Mouse (Mus musculus): ENCODE measurements around the gene Tff3.

Gene Tff3

DNA sequence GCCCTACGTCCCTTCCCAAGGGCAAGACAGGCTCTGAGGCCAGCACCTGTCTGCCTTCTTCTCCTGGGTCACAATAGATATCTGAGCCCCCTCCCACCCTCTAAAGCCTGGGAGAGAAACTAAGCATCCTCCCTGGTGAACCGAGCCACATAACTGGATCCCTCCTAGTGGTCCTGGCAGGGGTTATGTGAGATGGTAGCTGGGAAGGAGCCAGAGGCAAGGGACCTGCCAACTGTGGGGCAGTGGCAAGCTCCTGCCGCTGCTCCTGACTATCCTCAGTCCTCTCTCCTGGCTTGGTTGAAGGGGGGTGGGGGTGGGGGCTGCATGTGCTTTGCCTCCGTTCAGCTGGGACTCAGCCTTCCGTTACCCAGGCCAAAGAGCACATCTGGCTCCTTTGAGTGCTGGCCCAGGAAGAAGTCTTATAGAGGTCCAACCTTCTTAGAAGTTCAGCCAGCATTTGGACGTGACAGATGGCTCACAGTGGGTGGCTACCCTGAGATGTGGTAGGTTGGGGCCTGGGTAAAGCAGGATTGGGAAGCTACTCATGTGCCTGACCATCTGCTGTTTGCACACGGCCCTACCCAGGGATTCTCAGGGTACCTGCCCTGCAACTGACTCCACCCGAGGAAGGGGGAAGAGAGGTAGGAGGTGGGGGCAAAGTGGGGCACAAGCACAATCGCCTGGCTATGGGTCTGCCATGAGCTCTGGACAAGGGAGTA lies 3.7 kb downstream of the Tff3 start:
- DNase-seq (ENCODE audit: low read depth, low spot score) = no peak

DNA sequence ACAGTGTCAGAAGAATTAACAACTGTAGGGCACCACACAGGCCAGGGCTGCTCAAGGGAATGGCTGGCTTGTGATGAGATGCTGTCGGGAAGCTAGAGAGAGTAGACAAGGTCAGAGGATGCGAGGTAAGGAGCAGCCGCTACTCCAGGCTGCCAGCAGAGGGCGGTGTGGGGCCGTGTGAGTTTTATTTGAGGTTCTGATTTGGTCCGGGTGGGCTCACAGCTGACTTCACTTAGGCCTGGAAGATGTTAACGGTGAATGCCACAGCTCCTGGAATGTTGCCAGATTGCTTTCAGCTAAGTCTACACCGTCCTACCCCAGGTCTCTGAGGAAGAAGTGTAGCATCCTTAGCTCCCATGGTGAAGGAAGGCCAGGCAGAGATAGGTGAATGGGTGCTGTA lies 7.5 kb downstream of the Tff3 start:
- peak; percentile 14 for DNase-seq (ENCODE audit: low read depth, low spot score)

DNA sequence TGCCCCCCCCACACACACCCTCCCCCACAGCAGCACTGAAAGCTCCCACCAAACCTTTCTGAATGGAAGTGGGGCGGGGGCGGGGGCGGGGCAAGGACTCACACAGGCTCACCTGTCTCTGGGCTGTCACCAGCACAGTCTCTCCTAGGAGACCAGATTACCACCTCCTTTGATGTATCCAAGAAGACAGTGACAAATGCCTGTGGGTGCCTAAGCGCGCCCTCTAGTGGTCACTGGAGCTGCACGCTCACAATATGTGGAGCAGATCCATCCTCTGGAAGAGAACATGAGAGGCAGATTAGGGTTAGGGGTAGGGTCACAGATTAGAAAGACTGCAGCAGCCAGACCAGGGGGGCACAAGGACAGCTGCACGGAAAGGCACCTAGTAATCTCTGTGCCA lies 10.0 kb downstream of the Tff3 start:
- peak; percentile 50 for DNase-seq (ENCODE audit: low read depth, low spot score)

DNA sequence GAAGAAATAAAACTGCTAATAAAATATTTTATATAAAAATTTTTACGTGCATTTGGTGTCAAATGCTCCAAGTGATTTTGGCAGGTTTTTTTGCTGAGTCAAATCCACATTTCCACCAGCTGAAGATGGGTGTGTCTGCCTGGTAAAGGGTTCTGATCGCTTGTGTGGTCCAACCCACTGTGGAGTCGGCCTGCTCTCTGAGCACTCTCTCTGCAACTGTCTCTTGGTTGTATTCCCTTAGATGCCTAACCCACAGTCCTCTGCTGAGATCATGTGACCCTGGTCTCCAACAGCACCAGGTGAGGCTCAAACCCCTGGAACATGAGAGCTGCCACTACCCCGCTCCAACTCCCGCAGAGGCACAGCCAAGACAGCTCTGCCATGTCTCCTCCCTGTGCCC lies 11.5 kb downstream of the Tff3 start:
- DNase-seq (ENCODE audit: low read depth, low spot score) = no peak

DNA sequence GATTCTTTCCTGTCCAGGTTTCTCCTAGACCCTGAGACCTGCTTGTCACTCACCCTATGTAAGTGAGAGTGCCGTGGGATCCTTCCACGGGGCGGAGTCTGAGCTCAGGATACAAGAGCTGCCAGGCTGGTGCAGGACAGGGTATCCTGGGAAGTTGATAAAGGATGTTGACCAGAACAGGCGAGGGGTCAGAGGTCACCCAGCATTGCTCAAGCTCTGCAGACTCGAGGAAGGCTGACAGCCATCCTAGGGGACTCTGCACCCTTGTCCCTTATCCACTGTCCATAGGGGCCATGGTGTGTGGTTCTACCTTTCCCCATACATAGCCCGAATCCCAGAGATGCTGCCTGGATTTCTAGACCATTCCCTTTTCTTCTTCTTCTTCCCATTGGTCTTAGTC lies 13.4 kb downstream of the Tff3 start:
- no peak for DNase-seq (ENCODE audit: low read depth, low spot score)

DNA sequence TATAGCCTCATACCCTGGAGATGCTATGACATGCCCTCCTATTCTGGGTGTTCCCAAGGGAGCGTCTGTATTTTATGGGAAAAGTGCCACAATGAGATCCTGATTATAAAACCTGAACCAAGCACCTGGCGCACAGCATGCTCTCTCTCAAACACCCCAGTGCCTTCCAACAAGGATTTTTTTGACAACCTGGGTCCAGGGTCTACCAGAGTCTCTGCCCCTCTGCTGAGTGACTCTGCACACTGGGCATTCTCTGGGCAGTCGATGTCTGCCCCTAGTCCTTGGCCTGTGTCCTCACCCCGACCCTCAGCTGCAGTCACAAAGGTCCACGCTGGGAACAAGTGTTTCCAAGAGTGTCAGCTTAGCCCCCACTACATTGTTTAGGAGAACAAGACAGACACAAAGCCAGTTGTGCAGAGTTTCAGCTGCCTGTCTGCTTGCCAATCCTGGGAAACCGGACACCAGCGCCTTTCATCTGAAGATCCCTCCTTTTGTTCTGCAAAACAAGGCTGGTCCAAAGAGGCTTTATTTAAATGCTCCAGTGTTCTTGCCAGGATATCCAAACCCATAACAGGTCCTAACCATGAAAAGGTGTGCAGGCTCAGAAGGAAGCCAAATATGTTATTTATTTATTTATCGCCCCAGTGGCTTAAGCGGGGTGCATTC lies 16.1 kb downstream of the Tff3 start:
- DNase-seq (ENCODE audit: low read depth, low spot score) = no peak

DNA sequence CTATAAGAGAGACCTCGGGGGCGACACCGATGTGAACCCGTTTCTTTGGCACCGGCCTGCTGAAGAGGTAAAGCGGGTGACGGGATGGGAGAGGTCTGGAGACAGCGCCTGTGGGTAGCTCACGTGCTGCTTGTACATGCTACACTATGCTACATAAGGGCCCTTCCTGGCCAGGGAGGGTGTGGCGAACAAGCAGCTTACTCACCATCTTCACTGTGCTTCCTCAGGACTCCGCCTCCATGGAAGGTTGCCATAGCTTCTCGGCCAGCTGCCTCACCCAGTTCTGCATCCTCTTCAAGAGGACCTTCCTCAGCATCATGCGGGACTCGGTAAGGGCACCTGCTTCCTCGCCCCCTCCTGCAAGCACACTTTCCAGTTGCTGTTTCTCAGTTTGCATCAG lies 21.1 kb downstream of the Tff3 start:
- DNase-seq (ENCODE audit: low read depth, low spot score) = no peak

DNA sequence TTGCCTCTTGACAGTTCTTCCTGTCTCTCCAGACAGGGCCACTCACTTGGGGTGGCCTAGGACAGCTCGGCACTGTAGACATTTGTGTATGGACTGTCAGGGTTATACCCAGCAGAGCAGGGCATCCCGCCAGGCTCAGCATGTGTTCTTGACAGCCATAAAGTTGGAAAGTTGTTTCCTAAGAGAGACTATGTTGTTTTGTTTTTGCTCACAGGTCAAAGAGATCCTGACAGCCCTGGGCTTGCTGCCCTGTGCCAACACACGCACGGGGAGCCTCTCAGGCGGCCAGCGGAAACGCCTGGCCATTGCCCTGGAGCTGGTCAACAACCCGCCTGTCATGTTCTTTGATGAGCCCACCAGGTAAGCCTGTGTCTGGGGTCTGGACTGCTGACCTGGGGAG lies 25.6 kb downstream of the Tff3 start:
- no peak for DNase-seq (ENCODE audit: low read depth, low spot score)

DNA sequence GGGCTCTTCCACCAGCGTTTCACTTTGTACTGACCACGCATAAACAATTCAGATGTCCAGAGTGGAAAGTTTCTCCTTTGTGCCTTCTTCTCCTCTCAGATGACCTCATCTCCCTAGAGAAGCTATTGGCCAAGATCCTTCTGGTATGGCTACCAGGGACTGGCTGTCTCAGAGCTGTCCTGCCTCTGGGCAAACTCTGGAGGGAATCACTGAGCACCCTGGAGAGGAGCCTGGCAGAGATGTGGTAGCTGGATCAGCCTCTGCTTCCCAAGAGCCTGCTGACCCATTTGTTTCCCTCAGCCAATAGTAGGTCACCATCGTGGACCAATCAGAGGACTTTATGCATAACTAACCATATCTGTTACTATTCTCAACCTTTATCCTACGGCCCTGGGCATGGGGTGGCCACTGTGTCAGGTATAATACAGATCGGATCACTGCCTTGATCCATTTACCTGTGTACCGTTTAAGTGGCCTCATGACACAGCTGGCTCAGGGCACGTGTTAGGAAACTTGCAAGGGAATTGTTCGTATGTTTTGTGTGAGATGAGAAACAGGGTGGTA lies 26.4 kb downstream of the Tff3 start:
- DNase-seq (ENCODE audit: low read depth, low spot score) = no peak

DNA sequence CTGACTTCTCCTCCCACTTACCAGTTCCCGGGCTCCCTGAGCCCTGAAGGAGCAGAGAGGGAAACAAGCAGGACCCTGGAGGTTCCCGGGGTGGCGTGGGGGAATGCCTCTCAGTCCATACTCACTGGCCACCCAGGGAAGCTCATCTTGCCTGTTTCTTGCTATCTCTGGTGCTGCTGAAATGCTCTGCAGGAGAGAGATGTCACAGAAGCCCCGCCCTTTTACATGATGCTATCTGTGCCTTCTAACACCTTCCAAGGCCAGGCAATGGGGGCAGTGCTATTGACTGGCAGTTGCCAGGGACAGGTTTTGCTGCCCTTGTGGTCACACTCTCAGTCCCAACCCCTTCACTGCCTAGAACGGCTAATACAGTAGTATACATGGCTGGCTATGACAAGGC lies 30.7 kb downstream of the Tff3 start:
- DNase-seq (ENCODE audit: low read depth, low spot score) = no peak

DNA sequence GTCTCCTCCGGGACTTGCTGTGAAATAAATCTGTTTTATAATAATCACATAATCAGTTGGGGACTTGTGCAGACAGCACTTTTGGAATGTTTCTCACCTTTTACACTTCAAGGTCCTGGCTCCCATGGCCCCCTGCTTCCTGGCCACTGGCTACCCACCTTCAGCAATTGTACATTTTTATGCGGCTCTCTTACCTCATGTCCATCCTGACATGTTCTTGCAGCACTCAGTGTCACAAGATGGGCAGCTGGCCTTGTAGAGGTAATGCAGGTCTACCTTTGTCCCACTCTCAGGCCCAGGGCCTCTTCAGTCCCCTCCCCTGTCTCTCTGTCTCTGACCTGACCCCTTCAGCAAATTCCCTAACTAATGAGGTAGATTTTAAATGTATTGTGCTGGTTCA lies 32.6 kb downstream of the Tff3 start:
- no peak for DNase-seq (ENCODE audit: low read depth, low spot score)

DNA sequence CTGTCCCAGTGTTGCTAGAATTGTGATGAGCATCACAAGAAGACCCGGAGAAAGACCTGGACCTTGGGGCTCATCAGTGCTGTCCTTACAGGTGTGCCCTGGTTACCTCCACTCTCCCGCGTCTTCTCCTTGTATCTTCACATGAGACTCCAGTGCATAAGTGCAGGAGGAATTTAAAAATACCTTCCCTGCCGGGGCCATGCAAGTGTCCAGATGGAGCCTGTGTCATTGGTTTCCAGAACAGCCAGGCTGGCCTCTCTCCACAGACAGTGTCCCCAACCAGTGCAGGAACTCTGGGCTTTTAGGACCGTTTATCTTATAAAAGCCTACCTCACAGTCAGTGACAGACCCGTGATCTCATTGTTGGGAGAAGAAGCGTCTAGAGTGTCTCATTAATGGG lies 33.9 kb downstream of the Tff3 start:
- no peak for DNase-seq (ENCODE audit: low read depth, low spot score)

DNA sequence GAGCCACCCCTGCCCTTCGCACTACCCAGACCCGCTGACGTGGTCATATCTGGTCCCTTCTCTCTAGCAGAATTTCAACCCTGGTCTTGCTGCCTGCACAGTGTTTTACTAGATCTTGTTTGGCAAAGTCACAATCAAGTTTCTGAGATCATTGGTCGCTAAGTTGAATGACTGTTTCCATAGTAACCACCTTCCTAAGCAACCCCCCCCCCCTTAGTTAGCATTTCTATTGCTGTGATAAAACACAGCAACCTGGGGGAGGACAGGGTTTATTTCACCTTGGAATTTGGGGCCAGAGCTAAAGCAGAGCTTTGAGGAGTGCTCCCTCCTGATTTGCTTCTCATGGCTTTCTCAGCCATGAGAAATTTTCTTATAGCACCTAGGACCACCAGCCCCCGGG lies 34.7 kb downstream of the Tff3 start:
- DNase-seq (ENCODE audit: low read depth, low spot score) = no peak

DNA sequence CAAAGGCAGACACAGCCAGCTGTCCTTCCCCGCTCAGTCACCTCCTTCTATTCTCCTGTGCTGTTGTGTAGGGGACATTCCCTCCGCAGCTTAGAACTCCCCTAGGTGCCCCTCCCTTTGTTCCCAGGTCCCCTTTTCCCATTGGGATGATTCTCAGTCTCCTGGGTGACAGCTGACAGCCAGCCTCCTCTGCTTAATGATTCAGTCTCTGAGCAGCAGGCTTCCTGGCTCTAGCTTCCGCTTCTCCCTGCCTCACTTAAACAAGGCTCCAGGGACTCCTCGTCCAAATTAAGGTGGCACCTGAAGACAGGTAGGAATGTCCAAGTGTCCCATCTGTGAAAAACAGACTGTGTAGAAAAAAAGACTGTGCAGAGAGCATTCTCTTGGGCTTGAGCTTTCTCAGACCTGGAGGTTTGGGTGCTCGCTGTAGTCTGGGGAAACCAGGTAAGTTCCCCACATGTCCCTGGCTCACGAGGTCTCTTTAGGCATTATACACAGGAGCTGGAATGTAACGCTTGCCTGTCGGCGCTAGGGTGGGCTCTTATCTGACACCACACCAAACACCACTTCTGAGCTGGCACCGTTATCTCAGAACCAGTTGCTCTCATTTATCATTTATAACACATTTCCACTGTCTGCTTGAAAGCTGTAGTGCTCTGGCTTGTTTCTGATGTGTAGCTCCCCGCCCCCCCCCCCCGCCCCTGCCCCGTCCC lies 38.3 kb downstream of the Tff3 start:
- no peak for DNase-seq (ENCODE audit: low read depth, low spot score)

DNA sequence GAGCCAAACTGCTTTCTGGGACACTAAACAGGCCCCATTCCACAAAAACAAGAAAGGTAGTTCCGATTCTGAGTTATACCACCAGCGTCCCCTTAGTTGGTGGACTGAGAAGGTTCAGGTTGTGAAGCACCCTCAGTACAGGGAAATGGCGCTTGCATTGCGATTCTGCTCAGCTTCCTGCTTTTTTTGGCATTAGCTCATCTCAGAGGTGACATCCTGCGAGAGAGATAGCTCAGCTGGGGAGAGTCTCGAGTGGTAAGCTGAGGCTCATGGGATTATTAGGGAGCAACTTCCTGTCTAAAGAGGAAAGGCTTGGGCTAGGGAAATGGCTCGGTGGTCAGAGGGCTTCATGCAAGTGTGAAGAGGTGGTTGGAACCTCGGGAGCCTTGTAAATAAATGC lies 39.6 kb downstream of the Tff3 start:
- DNase-seq (ENCODE audit: low read depth, low spot score) = no peak

DNA sequence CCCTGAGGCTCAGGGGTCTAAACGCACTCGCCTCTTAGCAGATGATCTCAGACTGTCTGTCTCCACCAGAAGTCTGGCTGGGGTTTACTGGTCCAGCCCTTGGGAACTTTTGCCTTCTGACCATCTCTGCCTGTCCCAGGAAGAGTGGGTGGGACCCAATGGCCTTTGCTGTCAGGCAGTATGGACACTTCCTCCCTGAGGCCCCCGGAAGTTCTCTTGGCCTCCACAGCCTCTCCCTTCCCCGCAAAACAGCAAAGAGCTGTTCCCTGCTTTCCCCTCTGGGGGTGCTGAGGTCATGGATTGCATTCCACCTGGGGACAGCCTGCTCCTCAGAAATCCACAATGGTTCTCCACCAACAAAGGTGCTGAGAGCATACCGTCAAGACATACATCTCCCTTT lies 40.7 kb downstream of the Tff3 start:
- no peak for DNase-seq (ENCODE audit: low read depth, low spot score)

DNA sequence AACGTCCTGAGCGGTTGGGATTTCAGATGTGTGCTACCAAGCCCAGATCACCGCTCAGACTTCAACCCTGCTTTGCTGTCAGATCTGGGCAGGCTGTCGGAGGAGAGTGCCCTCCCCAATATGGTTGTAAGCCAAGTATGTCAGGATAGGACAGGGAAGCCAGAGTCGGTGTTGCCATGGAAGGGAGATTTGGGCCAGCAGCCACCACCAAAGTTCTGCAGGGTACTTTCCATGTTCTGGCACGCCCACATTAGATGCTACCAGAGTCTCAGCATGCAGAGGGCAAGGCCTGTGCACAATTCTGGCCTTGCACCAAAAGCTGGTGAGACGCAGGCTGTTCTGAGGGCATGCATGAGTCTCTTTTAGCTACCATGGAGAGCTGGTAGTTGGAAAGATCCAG lies 43.2 kb downstream of the Tff3 start:
- DNase-seq (ENCODE audit: low read depth, low spot score) = no peak

DNA sequence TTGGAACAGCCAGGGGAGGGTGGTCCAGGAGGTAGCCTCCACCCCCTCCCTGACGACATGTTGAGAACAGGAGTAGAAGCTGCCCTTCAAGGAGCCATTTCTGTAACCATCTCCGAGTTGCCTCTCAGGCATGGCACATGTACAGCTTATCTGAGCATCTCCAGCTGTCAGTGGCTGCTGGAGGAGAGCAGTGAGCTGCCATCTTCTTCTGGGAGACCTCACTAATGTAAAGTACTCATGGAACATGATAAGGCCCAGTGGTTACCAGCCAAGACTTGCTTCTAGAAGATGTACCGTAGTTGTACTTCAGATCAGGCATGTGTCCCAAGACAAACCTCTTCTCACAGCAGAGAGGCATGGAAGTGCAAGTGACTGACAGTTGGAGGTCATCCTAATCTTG lies 43.9 kb downstream of the Tff3 start:
- no peak for DNase-seq (ENCODE audit: low read depth, low spot score)

DNA sequence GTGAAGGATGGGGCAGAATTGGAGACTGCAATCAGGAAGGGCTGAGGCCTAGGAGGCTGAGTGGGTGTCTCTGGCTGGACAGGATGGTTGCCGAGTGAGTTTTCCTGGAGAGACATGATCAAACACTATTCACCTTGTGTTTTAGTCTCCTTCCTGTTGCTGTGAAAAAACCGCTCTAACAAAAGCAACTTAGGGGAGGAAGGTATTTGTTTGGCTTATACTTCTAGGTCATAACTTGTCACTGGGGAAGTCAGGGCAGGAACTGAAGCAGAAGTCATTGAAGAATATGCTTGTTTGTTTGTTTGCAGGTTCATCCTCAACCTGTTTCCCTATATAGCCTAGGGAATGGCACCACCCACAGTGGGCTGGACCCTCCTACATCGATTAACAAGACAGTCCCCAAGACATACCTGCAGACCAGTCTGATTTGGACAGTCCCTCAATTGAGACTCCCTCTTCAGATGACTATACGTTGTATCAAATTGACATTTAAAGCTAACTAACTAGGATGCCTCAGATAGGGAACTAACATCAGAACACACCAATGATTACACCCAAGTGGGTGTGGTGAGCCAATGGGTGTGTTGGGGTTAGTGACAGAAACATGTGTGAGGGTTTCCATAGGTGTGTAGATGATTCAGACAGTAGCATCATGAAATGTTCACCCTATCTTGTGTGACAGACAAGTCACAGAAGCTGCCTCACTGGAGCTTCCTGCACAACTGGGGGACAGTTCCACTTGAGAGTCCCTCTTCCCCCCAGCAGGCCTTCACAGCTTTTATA lies 47.0 kb downstream of the Tff3 start:
- no peak for DNase-seq (ENCODE audit: low read depth, low spot score)

DNA sequence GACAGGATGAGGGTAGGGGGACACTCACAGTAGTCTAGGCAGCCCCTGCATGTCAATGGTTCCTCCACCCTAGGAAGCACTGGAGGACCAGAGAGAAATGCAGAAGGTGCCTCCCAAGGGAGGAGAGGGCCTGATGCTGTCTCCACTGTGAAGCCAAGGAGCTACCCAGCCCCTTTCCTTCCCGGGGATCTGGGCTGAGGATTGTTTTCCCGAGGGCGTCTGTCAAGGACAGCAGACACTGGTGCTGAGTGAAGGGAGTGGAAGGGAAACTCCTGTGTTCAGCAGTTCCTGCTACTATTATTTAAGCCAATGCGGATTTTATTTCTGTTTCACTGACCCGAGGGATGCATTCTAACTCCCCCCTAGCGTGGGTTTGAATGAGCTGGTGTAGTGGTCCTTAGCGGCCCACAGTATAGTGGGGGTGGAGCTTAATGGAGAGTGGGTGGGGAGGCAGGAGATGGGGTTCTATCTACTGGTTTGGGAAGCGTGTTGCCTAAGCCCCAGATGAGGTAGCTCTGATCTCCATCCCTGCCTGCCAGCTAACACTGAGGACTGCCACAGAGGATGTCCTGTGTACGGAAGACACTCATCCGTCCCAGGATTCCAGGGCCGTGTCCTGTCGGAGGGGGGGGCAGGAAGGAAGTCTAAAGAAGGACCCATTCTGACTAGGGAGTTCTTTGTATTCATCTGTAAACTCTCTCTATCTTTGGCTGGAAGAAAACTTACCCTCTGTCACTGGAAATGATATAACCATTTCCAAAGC lies 50.2 kb downstream of the Tff3 start:
- DNase-seq (ENCODE audit: low read depth, low spot score) = no peak

DNA sequence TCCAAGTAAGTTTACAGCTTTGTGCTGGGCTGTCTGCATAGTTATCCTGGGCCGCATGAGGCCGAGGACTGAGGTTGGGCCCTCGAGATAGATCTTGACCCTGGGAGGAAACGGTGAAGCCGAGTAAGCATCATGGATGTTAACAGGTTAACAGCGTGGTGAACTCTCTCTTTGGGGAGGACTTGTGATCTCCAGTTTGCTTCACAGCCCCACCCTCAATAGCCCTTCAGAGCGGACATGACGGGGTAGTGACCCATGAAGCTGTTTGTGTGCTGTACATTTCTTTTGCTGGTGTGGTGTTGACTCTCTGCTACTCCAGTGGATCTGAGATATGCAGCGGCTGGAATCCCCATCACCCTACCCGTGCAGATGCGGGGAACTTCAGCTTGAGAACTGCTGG lies 50.9 kb downstream of the Tff3 start:
- no peak for DNase-seq (ENCODE audit: low read depth, low spot score)

Data from skeletal muscle tissue, adult 2 months (tissue).